Mouse (Mus musculus) heart, embryonic 16.5 days (tissue): ENCODE data around the gene Irak2. TPM values are rescaled to one million over a fixed set of nuclear protein-coding genes. Genes with fewer than 3 reads are reported as not detected.
A peak's percentile ranks its signal among the peaks of the same experiment; 100 is the strongest.
"Not testable (repeated sequence)": the region's sequence is repeated elsewhere in the genome, so short reads cannot be mapped to it uniquely, and the experiment has no call there.

ENCODE experiments used
- ATAC-seq: fragments of 200-750 bp; cut with Nextera tagmentation; replicated peaks from 2 replicates; pipeline ENCODE4 v1.8.0; 2017; ENCODE audit warnings: moderate number of reproducible peaks; ENCODE audit not compliant: insufficient read depth, low FRiP score; ENCODE audit errors: extremely low read depth
- H3K27ac ChIP-seq: fragments of 300-500 bp; sonication (generic); 2 replicates; pipeline ENCODE4 v1.5.1; 2014; ENCODE audit warnings: mild to moderate bottlenecking, low read length, control low read depth, moderate library complexity
- H3K27me3 ChIP-seq: fragments of 300-500 bp; sonication (generic); 2 replicates; pipeline ENCODE4 v1.6.1; 2014; ENCODE audit warnings: low read length, mixed read lengths; ENCODE audit not compliant: control insufficient read depth, insufficient read depth
- H3K36me3 ChIP-seq: fragments of 300-500 bp; sonication (generic); 2 replicates; pipeline ENCODE4 v1.6.1; 2014; ENCODE audit not compliant: control insufficient read depth, insufficient read depth
- H3K4me1 ChIP-seq: fragments of 300-500 bp; sonication (generic); 2 replicates; pipeline ENCODE4 v1.6.1; 2014; ENCODE audit warnings: low read length, mixed read lengths; ENCODE audit not compliant: control insufficient read depth, insufficient read depth
- H3K4me2 ChIP-seq: fragments of 300-500 bp; sonication (generic); 2 replicates; pipeline ENCODE4 v1.6.1; 2014; ENCODE audit warnings: low read depth, mild to moderate bottlenecking, control low read depth, low read length
- H3K4me3 ChIP-seq: fragments of 300-500 bp; sonication (generic); 2 replicates; pipeline ENCODE4 v1.5.1; 2014; ENCODE audit warnings: mild to moderate bottlenecking, control low read depth, low read length
- H3K9ac ChIP-seq: fragments of 300-500 bp; sonication (generic); 2 replicates; pipeline ENCODE4 v1.6.1; 2014; ENCODE audit warnings: low read length, control low read depth
- H3K9me3 ChIP-seq: fragments of 300-500 bp; sonication (generic); replicated peaks from 2 replicates; pipeline ENCODE4 v1.6.1; 2016; ENCODE audit warnings: low read length; ENCODE audit not compliant: control insufficient read depth
- WGBS: fragments of 180-500 bp; shearing (Covaris S2); extraction: QIAGEN DNeasy Blood & Tissue Kit; methylation state at CpG from one replicate; pipeline ENCODE4 v1.1.7; 2014; 5-methylcytosine and 5-hydroxymethylcytosine counted together
- polyA plus RNA-seq: library from polyadenylated mRNA; unstranded; fragments of >200 nt; fragmentation: Nextera tagmentation; extraction: Ambion mirVana; gene quantifications from 2 replicates; pipeline ENCODE4 v1.2.1, GENCODE M21; 2015

Irak2 gene
- polyA plus RNA-seq, 1 experiment from 2014 or later: 5.0 TPM

DNA sequence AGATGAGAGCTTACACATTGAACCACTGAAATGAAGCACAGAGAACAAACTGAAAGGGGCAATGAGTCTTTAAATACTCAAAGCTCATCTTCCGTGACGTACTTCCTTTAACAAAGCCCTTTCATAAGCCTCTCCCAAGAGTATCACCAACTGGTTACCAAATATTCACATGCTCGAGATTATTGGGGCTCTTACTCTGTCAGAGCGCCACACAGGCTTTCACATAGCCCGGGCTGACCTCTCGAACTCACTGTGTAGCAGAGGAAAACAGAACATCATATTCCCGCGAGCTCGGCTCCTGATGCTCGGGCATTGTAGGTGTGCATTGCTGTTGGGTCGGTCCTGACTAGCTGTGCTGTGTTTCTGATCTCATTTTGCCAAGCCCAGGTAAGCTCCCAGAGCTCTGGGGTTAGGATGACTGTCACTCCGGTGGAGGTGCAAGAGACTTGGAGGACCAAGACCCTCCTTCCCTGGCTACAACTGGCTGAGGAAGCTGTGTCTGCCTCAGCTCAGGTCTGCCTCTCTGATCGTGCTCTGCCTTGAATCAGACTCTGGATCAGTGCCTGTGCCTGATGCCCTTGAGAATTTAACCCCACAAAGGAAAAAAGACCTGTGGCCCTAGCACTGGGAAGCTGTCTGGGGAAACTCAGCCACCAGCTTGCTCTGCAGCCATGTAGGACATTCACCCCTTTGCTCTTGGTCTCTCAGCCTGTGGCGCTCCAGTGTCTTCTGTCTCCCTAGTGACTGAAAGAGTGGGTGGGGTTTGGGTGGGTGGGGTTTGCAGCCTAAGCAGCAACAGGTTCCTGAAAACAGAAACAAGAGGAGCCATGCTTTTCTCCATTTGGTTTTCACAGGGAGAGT, 22.5 kb downstream of the Irak2 start:
- 59% methylated on average over 14 of the region's 14 CpGs for WGBS
- ATAC-seq: 0 out of 2 replicates have a peak, but pooled peaks have one; percentile 9
- peaks cover 28% of the 10 kb centered on the region for H3K4me1 ChIP-seq
- H3K4me2 ChIP-seq: no peak overlapping the region
- H3K9me3 ChIP-seq: peaks cover 3% of the 10 kb centered on the region
- H3K4me3 ChIP-seq: no peak overlapping the region
- H3K9ac ChIP-seq: no peak overlapping the region
- no peaks in the 10 kb centered on the region for H3K27me3 ChIP-seq
- 0 out of 2 replicates have a peak, but pooled peaks cover 3% of the 10 kb centered on the region for H3K36me3 ChIP-seq
- H3K27ac ChIP-seq: peak overlapping the region; percentile 62

- Histone ChIP-seq H3K27ac (peak overlapping the region; percentile 59), H3K4me2 (no peak overlapping the region), H3K4me1 (peaks cover 28% of the 10 kb centered on the region), H3K9ac (no peak overlapping the region), H3K36me3 (0 out of 2 replicates have a peak, but pooled peaks cover 3% of the 10 kb centered on the region), H3K9me3 (peaks cover 3% of the 10 kb centered on the region), H3K27me3 (no peaks in the 10 kb centered on the region), H3K4me3 (no peak overlapping the region)
- ATAC-seq: no peak
- WGBS: 56% methylated on average over 12 of the region's 12 CpGs
These were observed 23.3 kb downstream of the Irak2 start for GRCm38 (mm10) chr6:113661353-113662241.

- Histone ChIP-seq H3K27me3 (no peaks in the 10 kb centered on the region), H3K4me3 (no peak overlapping the region), H3K36me3 (0 out of 2 replicates have a peak, but pooled peaks cover 3% of the 10 kb centered on the region), H3K9me3 (peaks cover 3% of the 10 kb centered on the region), H3K9ac (no peak overlapping the region), H3K27ac (no peak overlapping the region), H3K4me1 (peaks cover 28% of the 10 kb centered on the region), H3K4me2 (no peak overlapping the region)
- ATAC-seq: no peak
- WGBS: 95% methylated on average over 8 of the region's 8 CpGs
These were observed 24.9 kb downstream of the Irak2 start for GRCm38 (mm10) chr6:113662964-113663700.

- Histone ChIP-seq H3K36me3 (0 out of 2 replicates have a peak, but pooled peaks cover 3% of the 10 kb centered on the region), H3K4me1 (peaks cover 33% of the 10 kb centered on the region), H3K4me3 (no peak overlapping the region), H3K9me3 (peaks cover 3% of the 10 kb centered on the region), H3K9ac (no peak overlapping the region), H3K27me3 (no peaks in the 10 kb centered on the region), H3K4me2 (no peak overlapping the region), H3K27ac (no peak overlapping the region)
- 78% methylated on average over 7 of the region's 7 CpGs for WGBS
- no peak for ATAC-seq
These were observed 26.0 kb downstream of the Irak2 start for GRCm38 (mm10) chr6:113664305-113664704.

- H3K9me3 ChIP-seq: peaks cover 9% of the 10 kb centered on the region
- no peak overlapping the region for H3K9ac ChIP-seq
- 57% methylated on average over 8 of the region's 8 CpGs for WGBS
- no peaks in the 10 kb centered on the region for H3K27me3 ChIP-seq
- H3K36me3 ChIP-seq: peaks cover 8% of the 10 kb centered on the region
- peak overlapping the region; percentile 67 for H3K27ac ChIP-seq
- no peak overlapping the region for H3K4me3 ChIP-seq
- ATAC-seq: no peak
- peaks cover 7% of the 10 kb centered on the region for H3K4me1 ChIP-seq
- no peak overlapping the region for H3K4me2 ChIP-seq
These were observed 29.4 kb downstream of the Irak2 start for GRCm38 (mm10) chr6:113667611-113668122.

DNA sequence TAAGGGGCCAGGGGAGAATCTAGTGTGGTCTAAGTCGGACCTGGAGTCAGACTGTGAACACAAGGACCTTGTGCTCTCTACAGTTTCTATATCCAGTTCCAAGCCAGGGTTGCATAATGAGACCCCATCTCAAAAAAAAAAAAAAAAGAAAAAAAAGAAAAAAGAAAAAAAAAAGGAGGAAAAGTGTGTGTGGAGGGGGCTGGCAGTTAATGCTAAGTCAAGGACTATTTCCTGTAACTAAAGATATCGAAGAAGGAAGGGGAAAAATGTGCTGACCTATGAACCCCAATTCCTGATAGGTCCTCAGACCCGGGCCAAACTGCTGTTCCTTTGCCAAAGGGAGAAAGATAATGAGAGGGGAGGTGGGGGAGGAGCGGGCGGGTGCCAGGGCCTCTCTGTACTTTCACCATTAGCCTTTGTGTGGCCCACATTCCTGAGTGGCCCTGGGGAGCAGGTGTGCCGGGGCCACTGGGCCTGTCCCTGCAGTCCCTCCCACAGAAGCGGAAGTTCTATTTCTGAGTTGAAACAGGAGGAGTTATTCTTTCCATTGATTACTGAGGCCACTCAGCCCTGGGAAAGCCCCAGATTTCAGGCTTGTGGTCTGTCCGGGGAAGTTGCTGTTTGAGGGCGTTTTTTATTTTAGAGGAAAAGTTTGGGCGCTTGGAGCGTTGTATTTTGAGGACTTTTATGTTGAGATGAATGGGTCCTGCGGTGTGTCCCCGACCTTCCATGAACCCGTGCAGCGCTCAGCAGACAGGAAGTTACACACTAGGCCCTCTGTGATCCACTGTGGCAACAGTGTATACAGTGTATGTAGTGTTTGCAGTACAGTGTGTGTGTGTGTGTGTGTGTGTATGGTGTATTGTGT, 30.3 kb downstream of the Irak2 start:
- H3K27ac ChIP-seq: peak overlapping the region; percentile 71
- H3K27me3 ChIP-seq: no peaks in the 10 kb centered on the region
- peak; percentile 66 for ATAC-seq
- H3K4me1 ChIP-seq: peaks cover 7% of the 10 kb centered on the region
- peak overlapping the region; percentile 6; the same call in 1 of the 2 replicates for H3K4me2 ChIP-seq
- no peak overlapping the region for H3K9ac ChIP-seq
- H3K4me3 ChIP-seq: no peak overlapping the region
- 37% methylated on average over 15 of the region's 15 CpGs for WGBS
- peaks cover 6% of the 10 kb centered on the region for H3K9me3 ChIP-seq
- peaks cover 5% of the 10 kb centered on the region for H3K36me3 ChIP-seq

DNA sequence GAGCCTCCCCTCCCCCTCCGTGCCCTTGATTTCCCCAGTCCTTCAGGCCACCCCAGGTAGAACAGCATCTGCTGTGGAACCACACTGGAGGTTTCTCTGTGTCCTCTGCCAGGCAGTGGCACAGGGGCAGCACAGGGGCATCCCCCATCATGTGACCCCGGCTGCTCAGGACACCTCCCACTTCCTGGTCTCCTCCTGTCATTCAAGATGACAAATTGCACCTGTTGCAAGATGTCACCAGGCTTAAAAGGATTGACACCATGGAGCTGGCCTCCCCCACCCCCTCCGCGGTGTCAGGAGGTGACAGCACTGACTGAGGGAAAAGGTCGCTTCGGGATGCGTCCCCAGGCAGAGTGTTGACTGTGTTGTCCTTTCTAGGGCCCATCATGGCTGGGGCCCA, 31.6 kb downstream of the Irak2 start:
- Histone ChIP-seq H3K4me1 (peaks cover 7% of the 10 kb centered on the region), H3K4me2 (no peak overlapping the region), H3K9me3 (peaks cover 6% of the 10 kb centered on the region), H3K36me3 (peaks cover 5% of the 10 kb centered on the region), H3K27me3 (no peaks in the 10 kb centered on the region), H3K9ac (no peak overlapping the region), H3K4me3 (no peak overlapping the region), H3K27ac (no peak overlapping the region)
- no peak; the same call in 1 of the 2 replicates for ATAC-seq
- WGBS: 60% methylated on average over 7 of the region's 7 CpGs

DNA sequence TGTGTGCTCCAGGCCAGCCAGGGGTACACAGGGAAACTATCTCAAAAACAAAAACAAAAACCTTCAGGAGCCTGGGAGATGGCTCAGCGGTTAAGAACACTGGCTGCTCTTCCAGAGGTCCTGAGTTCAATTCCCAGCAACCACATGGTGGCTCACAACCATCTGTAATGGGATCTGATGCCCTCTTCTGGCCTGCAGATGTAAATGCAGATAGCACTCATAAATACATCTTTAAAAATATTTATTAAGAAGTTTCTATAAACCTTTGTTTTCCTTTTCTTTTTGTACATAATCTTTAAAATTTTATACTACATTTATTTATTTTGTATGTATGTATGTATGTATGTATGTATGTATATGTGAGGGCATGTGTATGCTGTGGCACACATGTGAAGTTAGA, 33.8 kb downstream of the Irak2 start:
- not testable (repeated sequence) for H3K4me3 ChIP-seq, H3K4me2 ChIP-seq, H3K9me3 ChIP-seq, H3K27ac ChIP-seq, H3K27me3 ChIP-seq, H3K36me3 ChIP-seq, ATAC-seq, H3K9ac ChIP-seq, H3K4me1 ChIP-seq
- 85% methylated on average over 1 of the region's 1 CpGs for WGBS
